ENCODE assay signal across 11 mouse cellular contexts in the genomic region with DNA sequence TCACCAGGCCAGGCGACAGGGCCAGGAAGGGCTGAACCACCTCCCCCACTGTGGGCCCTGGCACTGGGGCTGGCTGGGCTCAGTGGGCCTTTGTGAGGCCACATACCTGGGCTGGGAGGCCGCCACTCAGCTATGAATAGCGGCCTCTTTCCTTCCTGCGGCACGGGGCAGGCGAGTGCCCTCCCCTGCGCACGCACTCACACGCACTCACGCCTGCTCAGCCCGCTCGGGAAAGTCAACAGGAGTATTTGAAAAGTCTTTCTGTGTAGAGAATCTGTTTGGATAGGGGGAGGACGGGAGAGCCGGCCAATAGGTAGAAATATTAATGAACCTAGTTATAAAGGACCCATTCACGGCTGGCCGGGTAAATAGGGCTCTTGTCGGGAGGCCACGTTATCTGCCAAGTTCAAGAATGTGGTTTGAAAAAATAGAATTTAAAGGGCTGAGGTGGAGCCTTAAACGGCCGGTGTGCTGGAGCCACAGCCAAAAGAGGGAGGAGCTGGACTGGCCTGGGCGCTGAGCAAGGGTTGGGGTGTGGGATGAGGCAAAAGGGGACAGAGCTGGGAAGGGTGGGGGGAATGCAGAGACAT. TPM values are rescaled to one million over a fixed set of nuclear protein-coding genes. Genes with fewer than 3 reads are reported as not detected.
DNase-seq lines count a peak whose midpoint lies in the region; ATAC-seq and TF ChIP-seq lines count a peak whose summit lies in the region.
"Had no signal": no experiment of that assay in that cellular context is flagged by ENCODE, and none has a peak within 500 bp of the region (broad histone marks: within the 10 kb centered on the region; RNA-seq: fewer than 3 reads in every experiment).

No protein-coding gene starts in this region.

- no peak overlapping the region for H3K27ac ChIP-seq in hindbrain, embryonic 14.5 days
- H3K27ac ChIP-seq in liver, embryonic 14.5 days: no peak overlapping the region; the same call in 1 of the 2 replicates
- no peak overlapping the region for H3K27ac ChIP-seq in neural tube, embryonic 12.5 days
- H3K27ac ChIP-seq: macrophage had no signal

- H3K4me2 ChIP-seq in hindbrain, embryonic 14.5 days (replicated peaks): no peak overlapping the region
- no peak overlapping the region for H3K4me2 ChIP-seq in liver, embryonic 14.5 days (ENCODE audit: low read depth)
- H3K4me2 ChIP-seq in neural tube, embryonic 12.5 days (replicated peaks): no peak overlapping the region

- ATAC-seq in hindbrain, embryonic 14.5 days (ENCODE audit: low FRiP score): peak; percentile 63; the same call in 1 of the 2 replicates
- peak; percentile 62 for ATAC-seq in liver, embryonic 14.5 days (ENCODE audit: insufficient read depth)
- 0 out of 2 replicates have a peak, but pooled peaks have one; percentile 24 for ATAC-seq in neural tube, embryonic 12.5 days (ENCODE audit: low FRiP score, low read depth)

- DNase-seq in kidney, adult 18-20 months: peak; percentile 46
- no peak for DNase-seq in kidney, adult 11 months
- DNase-seq in hindbrain, embryonic 14.5 days (ENCODE audit: low spot score): no peak
- DNase-seq in liver, embryonic 14.5 days (ENCODE audit: low read depth in 3 of 3, low spot score in 3 of 3): no peak
- no peak for DNase-seq in adrenal gland, adult 18-20 months (ENCODE audit: low spot score in 2 of 2)
- no peak for DNase-seq in right cerebral cortex, postnatal 36 days (ENCODE audit: low spot score in 2 of 2)
- no peak for DNase-seq in gastrocnemius, postnatal 25 days

- no peak for TF ChIP-seq EP300 in liver, embryonic 14.5 days (IDR thresholded peaks at IDR 0.05; ENCODE audit: low read depth)

- H3K36me3 ChIP-seq in hindbrain, embryonic 14.5 days (replicated peaks; ENCODE audit: control insufficient read depth, insufficient read depth): no peaks in the 10 kb centered on the region
- no peaks in the 10 kb centered on the region for H3K36me3 ChIP-seq in liver, embryonic 14.5 days (replicated peaks; ENCODE audit: control insufficient read depth, insufficient read depth, low read depth)
- H3K36me3 ChIP-seq in neural tube, embryonic 12.5 days: no peaks in the 10 kb centered on the region

- no peak for TF ChIP-seq CTCF in liver, embryonic 14.5 days (IDR thresholded peaks at IDR 0.05; ENCODE audit: low read depth)

- no peaks in the 10 kb centered on the region for H3K4me1 ChIP-seq in hindbrain, embryonic 14.5 days (replicated peaks; ENCODE audit: control insufficient read depth, insufficient read depth, low read length)
- peaks cover 0 to 3% of the 10 kb centered on the region in 2 experiments; a peak in 1 of 4 replicates for H3K4me1 ChIP-seq in liver, embryonic 14.5 days (replicated peaks; ENCODE audit: control insufficient read depth in 2 of 2, insufficient read depth in 2 of 2, low read length in 1 of 2)
- H3K4me1 ChIP-seq in neural tube, embryonic 12.5 days: no peaks in the 10 kb centered on the region

- no peaks in the 10 kb centered on the region for H3K9me3 ChIP-seq in hindbrain, embryonic 14.5 days (ENCODE audit: control insufficient read depth, low read length)
- no peaks in the 10 kb centered on the region for H3K9me3 ChIP-seq in liver, embryonic 14.5 days (ENCODE audit: control insufficient read depth, low read length)
- no peaks in the 10 kb centered on the region for H3K9me3 ChIP-seq in neural tube, embryonic 12.5 days

- H3K27me3 ChIP-seq in hindbrain, embryonic 14.5 days (ENCODE audit: control insufficient read depth, insufficient read depth, low read length): no peaks in the 10 kb centered on the region
- no peaks in the 10 kb centered on the region for H3K27me3 ChIP-seq in liver, embryonic 14.5 days (ENCODE audit: control insufficient read depth, insufficient read depth, low read length)
- H3K27me3 ChIP-seq in neural tube, embryonic 12.5 days (replicated peaks): no peaks in the 10 kb centered on the region; the same call in 1 of the 2 replicates

- WGBS in hindbrain, embryonic 14.5 days: 42% methylated on average over 21 of the region's 21 CpGs
- 55% methylated on average over 21 of the region's 21 CpGs for WGBS in liver, embryonic 14.5 days (ENCODE audit: insufficient replicate concordance)
- 54% methylated on average over 21 of the region's 21 CpGs for WGBS in neural tube, embryonic 12.5 days

- no peak overlapping the region for H3K4me3 ChIP-seq in hindbrain, embryonic 14.5 days (replicated peaks; ENCODE audit: low read length)
- no peak overlapping the region for H3K4me3 ChIP-seq in liver, embryonic 14.5 days (ENCODE audit: insufficient read depth in 1 of 2, low read depth in 2 of 2, low read length in 2 of 2)
- no peak overlapping the region for H3K4me3 ChIP-seq in neural tube, embryonic 12.5 days

- H3K9ac ChIP-seq in hindbrain, embryonic 14.5 days: no peak overlapping the region
- no peak overlapping the region for H3K9ac ChIP-seq in liver, embryonic 14.5 days (replicated peaks)
- no peak overlapping the region for H3K9ac ChIP-seq in neural tube, embryonic 12.5 days

RNA-seq across cellular contexts. Expression of a gene that starts 14.4 kb away (rescaled TPM):
- 0.11 TPM in 1 of 2 replicates, not detected in the other for polyA plus RNA-seq in hindbrain, embryonic 14.5 days (2014; fragmentation: Nextera tagmentation; extraction: Ambion mirVana)
- 5.7 and 6.1 TPM in 2 replicates for polyA plus RNA-seq in liver, embryonic 14.5 days (2012; rRNA removed)
- 3.8 TPM in 2 replicates for polyA plus RNA-seq in liver, embryonic 14.5 days (2014; fragmentation: Nextera tagmentation; extraction: Ambion mirVana)
- not detected in 2 replicates for polyA plus RNA-seq in neural tube, embryonic 12.5 days (2016; fragmentation: Nextera tagmentation; extraction: Ambion mirVana)
- total RNA-seq in adrenal gland, adult 18-20 months (2021): under 1 TPM in 1 of 2 experiments, not detected in 1; 0.17 TPM
- total RNA-seq in gastrocnemius, postnatal 25 days (2021): not detected
- total RNA-seq: CH12.LX had no signal
- polyA plus RNA-seq: cortical plate, adult 2 months; macrophage had no signal

RNA-seq across cellular contexts. Expression of a gene that starts 27.4 kb away (rescaled TPM):
- 2.0 and 2.6 TPM in 2 replicates for polyA plus RNA-seq in hindbrain, embryonic 14.5 days (2014; fragmentation: Nextera tagmentation; extraction: Ambion mirVana)
- 3.8 and 4.2 TPM in 2 replicates for polyA plus RNA-seq in liver, embryonic 14.5 days (2012; rRNA removed)
- polyA plus RNA-seq in liver, embryonic 14.5 days (2014; fragmentation: Nextera tagmentation; extraction: Ambion mirVana): 0.75 and 1.2 TPM in 2 replicates
- 4.6 and 5.4 TPM in 2 replicates for polyA plus RNA-seq in neural tube, embryonic 12.5 days (2016; fragmentation: Nextera tagmentation; extraction: Ambion mirVana)
- total RNA-seq in adrenal gland, adult 18-20 months (2021): 10 to 100 TPM; 10.6 to 15.1 TPM
- total RNA-seq in gastrocnemius, postnatal 25 days (2021): under 1 TPM; 0.92 to 0.94 TPM

RNA-seq across cellular contexts. Expression of a gene that starts 31.8 kb away (rescaled TPM):
- not detected in 2 replicates for polyA plus RNA-seq in hindbrain, embryonic 14.5 days (2014; fragmentation: Nextera tagmentation; extraction: Ambion mirVana)
- polyA plus RNA-seq in liver, embryonic 14.5 days (2012; rRNA removed): 580 and 780 TPM in 2 replicates
- 691 and 797 TPM in 2 replicates for polyA plus RNA-seq in liver, embryonic 14.5 days (2014; fragmentation: Nextera tagmentation; extraction: Ambion mirVana)
- polyA plus RNA-seq in neural tube, embryonic 12.5 days (2016; fragmentation: Nextera tagmentation; extraction: Ambion mirVana): 0.30 and 1.00 TPM in 2 replicates
- total RNA-seq in adrenal gland, adult 18-20 months (2021): under 1 TPM in 1 of 2 experiments, not detected in 1; 0.40 TPM
- total RNA-seq in gastrocnemius, postnatal 25 days (2021): not detected
- total RNA-seq: CH12.LX had no signal
- polyA plus RNA-seq: cortical plate, adult 2 months; macrophage had no signal

Comparison
In these comparisons a context has a peak if more than half of its experiments do, and no peak if none do; other contexts are left out.
1. RNA of a gene that starts 31.8 kb away (polyA plus RNA-seq): 580 to 797 TPM in liver, embryonic 14.5 days; 0.30 to 1.00 TPM in neural tube, embryonic 12.5 days and not detected in hindbrain, embryonic 14.5 days; every median in the first group is over 100 times any median in the second.
2. Peak in every context shown above with its lines, with median percentiles within 50 percentile points of each other: ATAC-seq.